ENCODE assay signal across 35 mouse cellular contexts in the genomic region with DNA sequence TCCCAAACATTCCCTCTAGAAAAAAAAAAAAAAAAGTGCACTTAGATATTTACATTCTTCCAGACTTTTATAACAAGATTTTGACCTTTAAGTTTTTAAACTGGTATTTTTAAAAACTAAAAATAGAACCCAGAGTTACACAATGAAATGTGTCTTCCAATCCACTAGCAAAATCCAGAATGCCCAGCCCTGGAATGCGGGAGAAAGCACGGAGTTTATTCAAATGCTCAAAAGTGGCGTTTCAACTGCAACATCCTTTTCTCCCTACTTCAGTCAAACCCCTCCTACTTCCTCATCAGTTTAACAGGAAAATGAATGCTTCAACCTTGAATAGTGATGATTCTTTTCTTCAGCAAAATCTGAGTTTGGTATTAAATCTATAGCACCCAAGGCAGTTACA.
"Had no signal": no experiment of that assay in that cellular context is flagged by ENCODE, and none has a peak within 500 bp of the region (broad histone marks: within the 10 kb centered on the region; RNA-seq: fewer than 3 reads in every experiment).

No protein-coding gene starts in this region.

- H3K27me3 ChIP-seq: heart, embryonic 12.5 days; heart, embryonic 13.5 days; heart, embryonic 15.5 days; hindbrain, embryonic 12.5 days; hindbrain, embryonic 13.5 days; hindbrain, embryonic 15.5 days; intestine, embryonic 15.5 days; kidney, embryonic 15.5 days had no signal

- H3K4me2 ChIP-seq: heart, embryonic 11.5 days; heart, embryonic 12.5 days; heart, embryonic 13.5 days; heart, embryonic 15.5 days; hindbrain, embryonic 12.5 days; hindbrain, embryonic 13.5 days; hindbrain, embryonic 14.5 days; hindbrain, embryonic 15.5 days; intestine, embryonic 15.5 days; kidney, embryonic 15.5 days had no signal

- H3K4me3 ChIP-seq: heart, embryonic 10.5 days; heart, embryonic 12.5 days; heart, embryonic 13.5 days; heart, embryonic 15.5 days; hindbrain, embryonic 10.5 days; hindbrain, embryonic 12.5 days; hindbrain, embryonic 13.5 days; hindbrain, embryonic 15.5 days; intestine, embryonic 15.5 days; kidney, embryonic 15.5 days; layer of hippocampus, adult 2 months; left cerebral cortex, adult 2 months had no signal

- H3K9me3 ChIP-seq: heart, embryonic 10.5 days; heart, embryonic 12.5 days; heart, embryonic 13.5 days; heart, embryonic 15.5 days; hindbrain, embryonic 10.5 days; hindbrain, embryonic 12.5 days; hindbrain, embryonic 13.5 days; hindbrain, embryonic 15.5 days; intestine, embryonic 15.5 days; kidney, embryonic 15.5 days had no signal

- H3K27ac ChIP-seq: heart, embryonic 10.5 days; heart, embryonic 13.5 days; heart, embryonic 15.5 days; hindbrain, embryonic 10.5 days; hindbrain, embryonic 12.5 days; hindbrain, embryonic 13.5 days; hindbrain, embryonic 14.5 days; hindbrain, embryonic 15.5 days; hindbrain, postnatal 0 days; intestine, embryonic 15.5 days; kidney, embryonic 15.5 days; kidney, postnatal 0 days; left cerebral cortex, adult 2 months had no signal

- H3K9ac ChIP-seq: heart, embryonic 12.5 days; heart, embryonic 13.5 days; heart, embryonic 15.5 days; hindbrain, embryonic 12.5 days; hindbrain, embryonic 13.5 days; hindbrain, embryonic 14.5 days; hindbrain, embryonic 15.5 days; intestine, embryonic 15.5 days; kidney, embryonic 15.5 days had no signal

- ATAC-seq: hindbrain, embryonic 16.5 days; hindbrain, postnatal 0 days; inflammation-experienced regulatory T-cells, adult 6 months; intestine, embryonic 15.5 days; intestine, embryonic 16.5 days; intestine, postnatal 0 days had no signal

- DNase-seq: heart, postnatal 10 days; heart, postnatal 14 days; heart, postnatal 36 days; heart, postnatal 4 days; kidney, adult 11 months; kidney, adult 2 months; kidney, adult 8-10 months; kidney, adult 9 months; kidney, postnatal 10 days; kidney, postnatal 14 days; kidney, postnatal 25 days; kidney, postnatal 36 days; kidney, postnatal 4 days; layer of hippocampus, adult 9-11 months; layer of hippocampus, postnatal 36 days had no signal

- H3K36me3 ChIP-seq: heart, embryonic 10.5 days; heart, embryonic 12.5 days; heart, embryonic 13.5 days; heart, embryonic 15.5 days; hindbrain, embryonic 10.5 days; hindbrain, embryonic 12.5 days; hindbrain, embryonic 13.5 days; hindbrain, embryonic 15.5 days; intestine, embryonic 15.5 days; kidney, embryonic 15.5 days had no signal
